Mouse (Mus musculus): ENCODE results near the gene Efna1.

DNA sequence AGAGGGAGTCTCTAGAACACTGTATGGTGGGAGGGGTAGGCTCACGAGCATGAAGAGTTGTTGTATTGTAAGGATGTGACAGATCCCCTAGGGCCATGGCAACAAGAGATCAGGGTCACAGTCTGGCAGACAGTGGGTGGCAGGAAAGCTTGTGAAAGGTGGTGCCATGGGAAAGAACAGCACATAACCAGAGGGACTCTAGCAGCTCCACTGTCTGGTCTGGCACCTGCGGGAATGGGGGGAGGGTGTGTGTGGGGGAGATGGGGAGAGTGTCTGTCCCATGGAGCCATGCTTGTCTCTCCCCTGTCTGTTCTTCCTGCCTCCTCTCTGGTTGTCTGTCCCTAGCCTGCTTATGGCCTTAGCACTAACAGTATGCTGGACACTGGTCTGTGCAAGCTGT is 4.6 kb upstream of the Efna1 start:
- TF ChIP-seq CTCF (IDR thresholded peaks at IDR 0.05 in 2 of 3, conservative IDR thresholded peaks at IDR 0.05 in 1 of 3; ENCODE audit: control insufficient read depth in 1 of 3, insufficient read depth in 1 of 3, low read depth in 2 of 3, low read length in 3 of 3, poor library complexity in 1 of 3, severe bottlenecking in 1 of 3) (no peak), EP300 (IDR thresholded peaks at IDR 0.05; ENCODE audit: low read depth in 1 of 2, low read length in 2 of 2) (no peak), TBP (IDR thresholded peaks at IDR 0.05; ENCODE audit: low read depth, low read length) (no peak), HCFC1 (IDR thresholded peaks at IDR 0.05; ENCODE audit: low read depth, low read length) (no peak), MAX (IDR thresholded peaks at IDR 0.05; ENCODE audit: low read length) (no peak), ETS1 (IDR thresholded peaks at IDR 0.05; ENCODE audit: low read depth, low read length) (no peak), NELFE (IDR thresholded peaks at IDR 0.05; ENCODE audit: low read depth, low read length) (no peak), TCF12 (IDR thresholded peaks at IDR 0.05; ENCODE audit: low read depth, low read length) (no peak), ZC3H11A (IDR thresholded peaks at IDR 0.05; ENCODE audit: low read depth, low read length) (no peak), POLR2A (IDR thresholded peaks at IDR 0.05; ENCODE audit: control insufficient read depth in 1 of 2, insufficient read depth in 1 of 2, low read depth in 1 of 2, low read length in 2 of 2, poor library complexity in 1 of 2) (no peak), NRF1 (IDR thresholded peaks at IDR 0.05; ENCODE audit: insufficient read depth, low read depth, low read length, poor library complexity, severe bottlenecking) (no peak), MEF2A (IDR thresholded peaks at IDR 0.05; ENCODE audit: extremely low read depth, insufficient replicate concordance, low read depth, low read length, poor library complexity, severe bottlenecking) (no peak)

Data from MEL (cell line).